Mouse (Mus musculus): ENCODE measurements at regions not wholly inside any gene's neighbourhood (a gene's known extent, or its start where the extent isn't known, plus 50 kb on each side); places are given as distances from the start of the nearest gene placed in this dataset.

- TF ChIP-seq CTCF (conservative IDR thresholded peaks at IDR 0.05 in 1 of 2, IDR thresholded peaks at IDR 0.05 in 1 of 2; ENCODE audit: low read depth in 2 of 2, low read length in 2 of 2), result no peak
- TF ChIP-seq EP300 (IDR thresholded peaks at IDR 0.05; ENCODE audit: low read length), result no peak
- no peak for TF ChIP-seq TCF12 (IDR thresholded peaks at IDR 0.05; ENCODE audit: low read depth, low read length)
- no peak for TF ChIP-seq MAX (IDR thresholded peaks at IDR 0.05; ENCODE audit: low read length)
- TF ChIP-seq POLR2A (IDR thresholded peaks at IDR 0.05; ENCODE audit: low read depth, low read length), result no peak
- TF ChIP-seq ETS1 (conservative IDR thresholded peaks at IDR 0.05; ENCODE audit: low read depth, low read length), result no peak
- TF ChIP-seq KAT2A (IDR thresholded peaks at IDR 0.05; ENCODE audit: insufficient replicate concordance, low read length), result no peak
- TF ChIP-seq ELF1 (IDR thresholded peaks at IDR 0.05; ENCODE audit: low read depth, low read length), result no peak
- TF ChIP-seq MXI1 (IDR thresholded peaks at IDR 0.05; ENCODE audit: low read depth, low read length), result no peak
- TF ChIP-seq MYC (IDR thresholded peaks at IDR 0.05; ENCODE audit: low read depth, low read length), result no peak
- no peak for TF ChIP-seq CHD1 (IDR thresholded peaks at IDR 0.05; ENCODE audit: low read depth, low read length)
- no peak for TF ChIP-seq RAD21 (IDR thresholded peaks at IDR 0.05; ENCODE audit: low read depth, low read length)
- TF ChIP-seq USF2 (conservative IDR thresholded peaks at IDR 0.05; ENCODE audit: low read depth, low read length), result no peak
Measured at GRCm38 (mm10) chr5:57102897-57103296, 614.9 kb upstream of the Pcdh7 start.
